Mouse (Mus musculus) hindbrain, embryonic 13.5 days (tissue): ENCODE measurements around the gene Fam189a2. TPM values are rescaled to one million over a fixed set of nuclear protein-coding genes. Genes with fewer than 3 reads are reported as not detected.

ENCODE experiments used
- ATAC-seq: fragments of 200-750 bp; cut with Nextera tagmentation; 2 replicates; pipeline ENCODE4 v1.8.0; 2017; ENCODE audit warnings: moderate TSS enrichment; ENCODE audit not compliant: low FRiP score
- H3K27ac ChIP-seq: fragments of 300-500 bp; sonication (generic); 2 replicates; pipeline ENCODE4 v1.5.1; 2015; ENCODE audit warnings: inconsistent platforms, mild to moderate bottlenecking, moderate library complexity
- H3K27me3 ChIP-seq: fragments of 300-500 bp; sonication (generic); 2 replicates; pipeline ENCODE4 v1.6.1; 2015; ENCODE audit warnings: mild to moderate bottlenecking, inconsistent platforms
- H3K36me3 ChIP-seq: fragments of 300-500 bp; sonication (generic); 2 replicates; pipeline ENCODE4 v1.6.1; 2015; ENCODE audit warnings: mild to moderate bottlenecking, inconsistent platforms
- H3K4me1 ChIP-seq: fragments of 300-500 bp; sonication (generic); replicated peaks from 2 replicates; pipeline ENCODE4 v1.6.1; 2015; ENCODE audit warnings: inconsistent platforms
- H3K4me2 ChIP-seq: fragments of 300-500 bp; sonication (generic); 2 replicates; pipeline ENCODE4 v1.6.1; 2015; ENCODE audit warnings: inconsistent platforms, mild to moderate bottlenecking, moderate library complexity
- H3K4me3 ChIP-seq: fragments of 300-500 bp; sonication (generic); 2 replicates; pipeline ENCODE4 v1.5.1; 2015; ENCODE audit warnings: mild to moderate bottlenecking, inconsistent platforms
- H3K9ac ChIP-seq: fragments of 300-500 bp; sonication (generic); 2 replicates; pipeline ENCODE4 v1.6.1; 2015; ENCODE audit warnings: mild to moderate bottlenecking, inconsistent platforms
- H3K9me3 ChIP-seq: fragments of 300-500 bp; sonication (generic); 2 replicates; pipeline ENCODE4 v1.6.1; 2016; ENCODE audit warnings: inconsistent platforms
- WGBS: fragments of 180-500 bp; shearing (Covaris S2); methylation state at CpG from one replicate; pipeline ENCODE4 v1.1.7; 2015; 5-methylcytosine and 5-hydroxymethylcytosine counted together
- polyA plus RNA-seq: library from polyadenylated mRNA; unstranded; fragments of >200 nt; fragmentation: Nextera tagmentation; extraction: Ambion mirVana; gene quantifications from 2 replicates; pipeline ENCODE4 v1.2.1, GENCODE M21; 2015

The Fam189a2 gene
- polyA plus RNA-seq, 1 experiment from 2014 or later, result 1.6 TPM

GRCm38 (mm10) chr19:24049329-24049728, 18.5 kb upstream of the Fam189a2 start:
- Histone ChIP-seq H3K4me1 (no peaks in the 10 kb centered on the region), H3K4me3 (no peak overlapping the region), H3K9ac (no peak overlapping the region), H3K36me3 (no peaks in the 10 kb centered on the region), H3K4me2 (no peak overlapping the region), H3K9me3 (no peaks in the 10 kb centered on the region), H3K27me3 (no peaks in the 10 kb centered on the region), H3K27ac (no peak overlapping the region)
- 85% methylated on average over 3 of the region's 3 CpGs for WGBS
- ATAC-seq, result no peak

DNA sequence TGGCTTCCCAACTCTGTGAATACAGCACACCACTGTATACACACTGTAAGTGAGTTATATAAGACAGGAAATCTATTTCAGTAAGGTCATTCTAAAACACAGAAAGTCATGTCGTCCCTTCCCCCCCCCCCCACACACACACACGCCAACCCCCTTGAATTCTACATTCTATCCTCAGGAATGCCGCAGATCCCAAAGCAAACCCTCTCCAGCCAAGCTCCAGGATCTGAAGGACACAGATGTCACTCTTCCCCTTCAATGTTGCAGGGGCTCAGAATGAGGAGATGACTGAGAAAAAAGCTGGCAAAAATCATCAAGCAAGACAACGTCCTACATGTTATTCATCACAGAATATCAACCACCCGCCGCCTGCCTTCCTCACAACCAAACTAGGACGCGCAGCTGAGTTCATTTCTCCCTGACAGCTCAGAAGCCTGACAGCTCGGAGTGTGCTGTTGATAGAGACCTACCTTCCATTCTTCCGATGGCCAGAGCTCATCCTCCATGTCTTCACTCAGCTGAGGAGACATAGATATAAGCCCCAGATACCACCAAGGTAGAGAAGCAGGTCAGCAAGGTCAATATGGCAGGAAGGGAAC, 15.7 kb upstream of the Fam189a2 start:
- WGBS, result 92% methylated on average over 10 of the region's 10 CpGs

DNA sequence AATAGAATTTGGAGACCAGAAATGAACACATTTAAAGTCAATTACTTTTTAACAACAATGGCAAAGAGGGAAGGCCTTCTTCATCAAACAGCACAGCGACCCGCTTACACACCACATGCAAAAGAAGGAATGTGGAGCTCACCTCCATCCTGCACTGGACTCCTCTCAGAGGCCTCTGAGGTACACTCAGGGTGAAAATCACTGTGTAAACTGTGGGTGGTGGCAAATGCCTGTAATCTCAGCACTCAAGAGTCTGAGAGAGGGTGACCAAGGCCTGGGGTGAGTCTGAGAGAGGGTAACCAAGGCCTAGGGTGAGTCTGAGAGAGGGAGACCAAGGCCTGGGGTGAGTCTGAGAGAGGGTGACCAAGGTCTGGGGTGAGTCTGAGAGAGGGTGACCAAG, 11.6 kb upstream of the Fam189a2 start:
- Histone ChIP-seq H3K4me1 (no peaks in the 10 kb centered on the region), H3K9ac (no peak overlapping the region), H3K27me3 (no peaks in the 10 kb centered on the region), H3K9me3 (no peaks in the 10 kb centered on the region), H3K27ac (no peak overlapping the region), H3K4me3 (no peak overlapping the region), H3K36me3 (no peaks in the 10 kb centered on the region), H3K4me2 (no peak overlapping the region)
- no peak for ATAC-seq
- WGBS, result 97% methylated on average over 2 of the region's 2 CpGs

More for the DNA sequence above, 15.7 kb upstream of the Fam189a2 start:
- Histone ChIP-seq H3K4me2 (no peak overlapping the region), H3K9ac (no peak overlapping the region), H3K9me3 (no peaks in the 10 kb centered on the region), H3K4me3 (no peak overlapping the region), H3K27ac (no peak overlapping the region), H3K4me1 (no peaks in the 10 kb centered on the region), H3K36me3 (no peaks in the 10 kb centered on the region), H3K27me3 (no peaks in the 10 kb centered on the region)
- no peak for ATAC-seq

DNA sequence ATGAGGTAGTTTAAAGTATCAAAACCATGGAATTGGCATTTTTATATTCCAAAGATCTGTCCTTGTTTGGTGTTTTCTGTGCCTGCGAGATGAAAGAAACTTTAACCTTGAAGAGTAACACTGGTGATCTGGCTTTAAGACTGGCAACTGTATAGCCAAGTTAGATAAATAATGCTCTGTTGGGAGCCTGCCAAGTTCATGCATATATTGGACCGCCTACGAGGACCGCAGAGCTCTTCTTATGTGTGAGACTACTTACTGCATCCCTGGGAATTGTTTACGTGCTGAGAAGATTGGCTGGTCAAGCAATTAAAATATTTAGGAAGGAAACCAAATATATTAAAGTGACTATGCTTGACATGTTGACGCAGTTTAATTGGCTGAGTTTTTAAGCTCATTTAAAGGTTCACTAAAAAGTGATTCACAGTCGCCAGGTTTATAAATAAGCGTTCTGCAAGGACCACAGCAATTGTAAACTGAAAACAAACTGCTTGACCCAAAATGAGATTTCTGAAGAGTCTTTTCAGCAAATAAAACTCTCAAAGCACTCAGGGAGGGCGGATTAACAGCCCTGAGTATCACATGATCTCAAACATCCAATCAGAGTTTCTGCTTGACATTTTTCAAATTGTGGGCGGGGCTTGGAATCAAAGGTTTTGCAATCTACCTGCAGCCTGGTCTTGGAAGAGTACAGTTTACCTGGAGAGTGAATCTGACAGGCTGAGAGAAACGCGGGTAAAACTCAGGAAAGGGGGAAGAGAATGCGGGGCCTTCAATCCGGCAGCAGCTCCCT, 8.4 kb upstream of the Fam189a2 start:
- Histone ChIP-seq H3K4me1 (no peaks in the 10 kb centered on the region), H3K9me3 (no peaks in the 10 kb centered on the region), H3K27ac (no peak overlapping the region), H3K27me3 (0 out of 2 replicates have a peak, but pooled peaks cover 3% of the 10 kb centered on the region), H3K36me3 (no peaks in the 10 kb centered on the region), H3K9ac (no peak overlapping the region), H3K4me2 (no peak overlapping the region), H3K4me3 (no peak overlapping the region)
- 81% methylated on average over 14 of the region's 14 CpGs for WGBS
- ATAC-seq, result no peak

DNA sequence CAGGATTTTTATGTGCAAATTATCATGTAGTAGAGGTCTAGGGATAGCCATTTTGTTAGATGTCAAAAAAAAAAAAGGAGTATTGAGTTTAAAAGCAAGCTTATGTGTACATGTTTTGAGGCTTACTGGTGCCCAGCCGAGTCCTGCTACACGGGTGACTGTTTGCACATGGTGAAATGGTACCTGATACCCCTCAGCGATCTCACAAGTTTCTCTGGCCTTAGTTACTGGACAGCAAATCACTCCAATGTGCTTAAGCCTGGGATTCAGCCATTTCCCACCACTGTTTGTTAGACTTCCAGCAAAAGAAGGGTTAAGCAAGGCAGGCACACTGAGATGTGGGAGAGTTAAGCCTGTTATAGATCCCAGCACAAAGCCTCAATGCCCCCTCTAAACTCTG, 3.5 kb upstream of the Fam189a2 start:
- ATAC-seq, result no peak
- H3K36me3 ChIP-seq, result no peaks in the 10 kb centered on the region
- H3K9ac ChIP-seq, result no peak overlapping the region
- no peaks in the 10 kb centered on the region for H3K9me3 ChIP-seq
- H3K27me3 ChIP-seq, result peaks cover 29% of the 10 kb centered on the region
- H3K27ac ChIP-seq, result no peak overlapping the region
- H3K4me3 ChIP-seq, result no peak overlapping the region
- H3K4me2 ChIP-seq, result no peak overlapping the region
- 79% methylated on average over 3 of the region's 3 CpGs for WGBS
- peaks cover 15% of the 10 kb centered on the region for H3K4me1 ChIP-seq

- H3K4me3 ChIP-seq, result no peak overlapping the region
- H3K4me1 ChIP-seq, result peaks cover 16% of the 10 kb centered on the region
- H3K9ac ChIP-seq, result no peak overlapping the region
- H3K4me2 ChIP-seq, result no peak overlapping the region
- ATAC-seq, result no peak
- WGBS, result 46% methylated on average over 5 of the region's 5 CpGs
- H3K27me3 ChIP-seq, result peaks cover 36% of the 10 kb centered on the region
- H3K27ac ChIP-seq, result no peak overlapping the region
- H3K9me3 ChIP-seq, result no peaks in the 10 kb centered on the region
- H3K36me3 ChIP-seq, result no peaks in the 10 kb centered on the region
Measured at GRCm38 (mm10) chr19:24032654-24033236, 1.9 kb upstream of the Fam189a2 start.

GRCm38 (mm10) chr19:24030511-24030870, 328 bp downstream of the Fam189a2 start:
- Histone ChIP-seq H3K4me3 (peak overlapping the region; percentile 77), H3K27me3 (peaks cover 36% of the 10 kb centered on the region), H3K27ac (peak overlapping the region; percentile 60), H3K36me3 (no peaks in the 10 kb centered on the region), H3K4me2 (peak overlapping the region; percentile 83), H3K9ac (peak overlapping the region; percentile 77), H3K4me1 (peaks cover 19% of the 10 kb centered on the region), H3K9me3 (no peaks in the 10 kb centered on the region)
- WGBS, result under 1% methylated on average over 30 of the region's 49 CpGs
- peak; percentile 73 for ATAC-seq

GRCm38 (mm10) chr19:24029616-24030510, 956 bp downstream of the Fam189a2 start:
- Histone ChIP-seq H3K4me2 (peak overlapping the region; percentile 83), H3K4me1 (peaks cover 22% of the 10 kb centered on the region), H3K4me3 (peak overlapping the region; percentile 77), H3K27me3 (peaks cover 36% of the 10 kb centered on the region), H3K27ac (peak overlapping the region; percentile 60), H3K36me3 (no peaks in the 10 kb centered on the region), H3K9me3 (no peaks in the 10 kb centered on the region), H3K9ac (peak overlapping the region; percentile 77)
- peak; percentile 16; the same call in 1 of the 2 replicates for ATAC-seq
- 13% methylated on average over 20 of the region's 20 CpGs for WGBS

- WGBS, result 62% methylated on average over 5 of the region's 5 CpGs
- H3K9me3 ChIP-seq, result no peaks in the 10 kb centered on the region
- no peaks in the 10 kb centered on the region for H3K36me3 ChIP-seq
- H3K9ac ChIP-seq, result no peak overlapping the region
- H3K4me1 ChIP-seq, result peaks cover 24% of the 10 kb centered on the region
- H3K27me3 ChIP-seq, result peaks cover 11% of the 10 kb centered on the region
- no peak overlapping the region for H3K4me3 ChIP-seq
- H3K27ac ChIP-seq, result no peak overlapping the region
- no peak overlapping the region for H3K4me2 ChIP-seq
- ATAC-seq, result no peak
Measured at GRCm38 (mm10) chr19:24025876-24026275, 4.9 kb downstream of the Fam189a2 start.

- Histone ChIP-seq H3K4me2 (no peak overlapping the region), H3K27me3 (peaks cover 9% of the 10 kb centered on the region), H3K9ac (no peak overlapping the region), H3K36me3 (no peaks in the 10 kb centered on the region), H3K4me1 (peaks cover 16% of the 10 kb centered on the region), H3K27ac (0 out of 2 replicates have a peak overlapping the region, but pooled peaks have one; percentile 23), H3K9me3 (no peaks in the 10 kb centered on the region), H3K4me3 (no peak overlapping the region)
- no peak for ATAC-seq
- WGBS, result 26% methylated on average over 1 of the region's 1 CpGs
Measured at GRCm38 (mm10) chr19:24024667-24025066, 6.2 kb downstream of the Fam189a2 start.

DNA sequence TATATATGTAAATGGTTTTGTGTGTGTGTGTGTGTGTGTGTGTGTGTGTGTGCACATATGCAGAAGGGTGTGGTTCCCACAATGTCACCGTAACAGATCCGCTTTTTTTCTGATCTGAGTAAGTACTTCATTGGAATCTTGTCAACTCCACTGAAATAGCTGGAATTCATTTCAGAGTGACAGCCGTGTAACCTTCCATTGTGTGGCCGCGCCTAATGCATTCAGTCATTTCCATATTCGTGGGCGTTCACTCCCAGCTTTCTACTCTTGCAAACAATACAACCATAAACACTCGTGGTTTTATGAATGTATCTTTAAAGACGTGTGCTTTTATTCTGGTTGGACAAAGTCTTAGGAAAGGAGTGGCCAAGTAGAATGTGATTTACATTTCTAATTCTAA, 6.7 kb downstream of the Fam189a2 start:
- Histone ChIP-seq H3K27ac (no peak overlapping the region), H3K36me3 (no peaks in the 10 kb centered on the region), H3K4me1 (peaks cover 13% of the 10 kb centered on the region; the same call in 1 of the 2 replicates), H3K27me3 (peaks cover 5% of the 10 kb centered on the region; the same call in 1 of the 2 replicates), H3K9me3 (no peaks in the 10 kb centered on the region), H3K9ac (no peak overlapping the region), H3K4me3 (no peak overlapping the region), H3K4me2 (no peak overlapping the region)
- no peak; the same call in 1 of the 2 replicates for ATAC-seq
- 11% methylated on average over 9 of the region's 9 CpGs for WGBS

DNA sequence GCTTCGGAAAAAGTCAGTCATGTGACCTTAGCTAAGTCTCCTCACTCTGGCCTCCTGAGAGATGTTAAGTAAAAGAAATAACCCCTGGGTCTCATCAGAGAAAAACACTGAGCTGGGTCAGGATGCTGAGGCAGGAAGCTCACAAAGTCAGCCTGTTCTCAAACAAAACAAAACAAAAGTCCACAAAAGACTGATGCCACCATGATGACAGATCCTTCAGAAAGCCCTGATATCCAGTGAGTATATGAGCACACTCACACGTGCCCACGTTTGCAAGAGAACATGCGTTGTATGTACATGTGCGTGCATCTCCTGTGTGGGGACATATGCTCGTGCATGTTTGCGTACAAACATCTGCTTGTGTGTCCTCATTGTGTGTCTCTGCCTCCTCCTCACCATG, 7.5 kb downstream of the Fam189a2 start:
- H3K27ac ChIP-seq, result no peak overlapping the region
- no peak overlapping the region for H3K4me2 ChIP-seq
- WGBS, result 70% methylated on average over 7 of the region's 7 CpGs
- no peaks in the 10 kb centered on the region for H3K9me3 ChIP-seq
- H3K4me3 ChIP-seq, result no peak overlapping the region
- peaks cover 13% of the 10 kb centered on the region; the same call in 1 of the 2 replicates for H3K4me1 ChIP-seq
- no peaks in the 10 kb centered on the region for H3K36me3 ChIP-seq
- ATAC-seq, result no peak
- no peak overlapping the region for H3K9ac ChIP-seq
- no peaks in the 10 kb centered on the region for H3K27me3 ChIP-seq
